Mouse (Mus musculus): ENCODE data around the gene Olfr287. TPM values are rescaled to one million over a fixed set of nuclear protein-coding genes. Genes with fewer than 3 reads are reported as not detected.
A peak's percentile ranks its signal among the peaks of the same experiment; 100 is the strongest.

Olfr287 gene
- total and polyA plus RNA-seq, 3 experiments: not detected

DNA sequence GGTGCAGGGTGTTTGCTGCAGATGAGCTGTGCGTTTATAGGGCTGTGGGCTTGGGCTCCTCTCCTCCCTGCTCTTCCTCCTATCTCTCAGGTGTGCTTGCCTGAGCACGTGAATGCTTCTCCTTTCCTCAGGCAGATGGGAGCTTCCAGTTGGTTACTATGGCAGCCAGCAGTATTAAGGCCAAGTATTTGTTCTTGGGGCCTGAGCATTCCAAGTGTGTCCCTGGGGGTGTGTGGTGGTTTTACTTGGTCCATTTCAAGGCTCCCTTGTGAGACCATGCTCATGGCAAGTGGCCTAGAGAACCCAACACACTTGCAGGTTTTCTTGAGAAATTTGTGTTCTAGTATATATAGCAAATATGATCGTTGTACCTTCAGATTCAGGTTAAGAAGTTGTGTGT is 25.4 kb downstream of the Olfr287 start, which contains the start of gene Olfr288:
Gene Olfr288, minus strand, starts transcription at position 101 of the 400 bp plus-strand sequence.
- Histone ChIP-seq H3K4me1 (ENCODE audit: control insufficient read depth, insufficient read depth, low read length) (no peaks in the 10 kb centered on the region), H3K9ac (ENCODE audit: low read depth, low read length) (no peak within 1 kb of the TSS), H3K4me3 (no peak within 1 kb of the TSS), H3K27me3 (ENCODE audit: control insufficient read depth, insufficient read depth, low read length) (no peaks in the 10 kb centered on the region), H3K36me3 (ENCODE audit: control insufficient read depth, insufficient read depth, low read length) (no peaks in the 10 kb centered on the region), H3K27ac (no peak within 1 kb of the TSS), H3K79me2 (replicated peaks; ENCODE audit: control insufficient read depth, insufficient read depth, low read length) (no peaks in the 10 kb centered on the region)
- DNase-seq: no peak
- intact Hi-C loops (cut with DNase I): no loop called here
- WGBS: 69% methylated on average over 3 of the region's 3 CpGs
- TF ChIP-seq CTCF (IDR thresholded peaks at IDR 0.05) (no peak), EP300 (IDR thresholded peaks at IDR 0.05; ENCODE audit: insufficient read depth, low read depth, low read length) (no peak), POLR2A (IDR thresholded peaks at IDR 0.05; ENCODE audit: insufficient read depth, low read depth, low read length) (no peak)

DNA sequence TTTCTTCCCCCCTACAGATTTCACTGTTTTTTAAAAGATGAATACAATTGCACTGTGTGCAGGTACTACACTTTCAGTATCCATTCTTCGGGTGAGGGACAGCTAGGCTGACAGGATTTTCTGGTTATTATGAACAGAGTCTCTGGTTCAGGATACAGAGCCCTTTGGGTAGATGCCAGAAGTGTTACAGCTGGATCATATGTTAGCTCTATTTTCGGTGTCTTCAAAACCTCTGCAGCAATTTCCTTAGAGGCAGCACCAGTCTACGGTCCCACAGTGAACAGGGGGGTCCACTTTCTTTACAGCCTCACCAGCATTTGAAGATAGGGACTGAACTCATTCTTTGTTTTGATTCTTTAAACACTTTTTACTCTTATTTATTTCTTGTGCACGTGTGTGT is 36.4 kb downstream of the Olfr287 start:
- TF ChIP-seq POLR2A (IDR thresholded peaks at IDR 0.05; ENCODE audit: insufficient read depth, low read depth, low read length): no peak
- Histone ChIP-seq H3K36me3 (ENCODE audit: control insufficient read depth, insufficient read depth, low read length) (no peaks in the 10 kb centered on the region), H3K27ac (no peak overlapping the region), H3K4me3 (no peak overlapping the region), H3K9ac (ENCODE audit: low read depth, low read length) (no peak overlapping the region), H3K79me2 (replicated peaks; ENCODE audit: control insufficient read depth, insufficient read depth, low read length) (no peaks in the 10 kb centered on the region), H3K4me1 (ENCODE audit: control insufficient read depth, insufficient read depth, low read length) (peaks cover 2% of the 10 kb centered on the region), H3K27me3 (ENCODE audit: control insufficient read depth, insufficient read depth, low read length) (no peaks in the 10 kb centered on the region)
- 38% methylated on average over 4 of the region's 4 CpGs for WGBS
- intact Hi-C loops (cut with DNase I): loop anchor here (5.0 to 10.0 kb wide), 3 partner anchors 108 to 320 kb away; no protein-coding TSS in a partner anchor
- DNase-seq: no peak

DNA sequence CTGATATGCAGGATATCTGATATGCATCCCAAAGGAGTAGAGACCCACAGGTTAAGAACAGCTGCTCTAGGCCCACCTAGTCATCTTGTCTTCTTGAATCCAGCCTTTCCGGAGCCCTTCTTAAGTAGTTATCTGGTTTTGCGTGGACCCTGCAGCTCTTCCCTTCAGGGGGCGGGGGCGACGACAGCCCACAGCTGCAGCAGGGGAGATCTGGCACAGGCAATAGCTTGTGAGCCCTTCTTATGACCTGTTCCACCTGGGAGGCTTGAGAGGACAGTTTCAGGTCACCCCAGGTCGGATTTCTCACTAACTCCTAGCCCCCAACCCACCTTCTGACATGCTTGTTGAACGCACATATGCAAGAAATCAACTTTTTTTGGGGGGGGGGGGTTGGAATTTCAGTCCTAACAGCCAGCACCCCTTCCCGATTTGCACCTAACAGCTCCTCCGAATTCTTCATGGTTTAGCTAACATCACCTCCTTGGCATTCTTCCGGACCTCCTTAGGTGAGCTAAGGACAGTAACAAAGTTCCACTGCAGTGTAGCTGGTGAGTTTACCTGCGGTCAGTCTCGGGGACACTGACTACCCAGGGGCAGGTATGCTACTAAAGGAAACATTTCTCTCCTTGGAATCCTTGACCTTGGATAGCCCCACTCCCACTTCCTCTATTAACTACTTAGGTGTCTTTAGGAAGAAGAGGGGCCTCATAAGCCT is 38.8 kb downstream of the Olfr287 start:
- peaks cover 2% of the 10 kb centered on the region for H3K4me1 ChIP-seq (ENCODE audit: control insufficient read depth, insufficient read depth, low read length)
- WGBS: 69% methylated on average over 12 of the region's 12 CpGs
- H3K4me3 ChIP-seq: no peak overlapping the region
- no peak overlapping the region for H3K9ac ChIP-seq (ENCODE audit: low read depth, low read length)
- no peak for TF ChIP-seq POLR2A (IDR thresholded peaks at IDR 0.05; ENCODE audit: insufficient read depth, low read depth, low read length)
- TF ChIP-seq CTCF (IDR thresholded peaks at IDR 0.05): no peak
- no peak for TF ChIP-seq EP300 (IDR thresholded peaks at IDR 0.05; ENCODE audit: insufficient read depth, low read depth, low read length)
- intact Hi-C loops (cut with DNase I): loop anchor here (2.0 to 10.0 kb wide), 4 partner anchors 110 to 323 kb away; no protein-coding TSS in a partner anchor
- no peaks in the 10 kb centered on the region for H3K27me3 ChIP-seq (ENCODE audit: control insufficient read depth, insufficient read depth, low read length)
- DNase-seq: peak in 1 of 2 experiments; percentile 24
- H3K79me2 ChIP-seq (replicated peaks; ENCODE audit: control insufficient read depth, insufficient read depth, low read length): no peaks in the 10 kb centered on the region
- no peaks in the 10 kb centered on the region for H3K36me3 ChIP-seq (ENCODE audit: control insufficient read depth, insufficient read depth, low read length)
- peak overlapping the region; percentile 95 for H3K27ac ChIP-seq

DNA sequence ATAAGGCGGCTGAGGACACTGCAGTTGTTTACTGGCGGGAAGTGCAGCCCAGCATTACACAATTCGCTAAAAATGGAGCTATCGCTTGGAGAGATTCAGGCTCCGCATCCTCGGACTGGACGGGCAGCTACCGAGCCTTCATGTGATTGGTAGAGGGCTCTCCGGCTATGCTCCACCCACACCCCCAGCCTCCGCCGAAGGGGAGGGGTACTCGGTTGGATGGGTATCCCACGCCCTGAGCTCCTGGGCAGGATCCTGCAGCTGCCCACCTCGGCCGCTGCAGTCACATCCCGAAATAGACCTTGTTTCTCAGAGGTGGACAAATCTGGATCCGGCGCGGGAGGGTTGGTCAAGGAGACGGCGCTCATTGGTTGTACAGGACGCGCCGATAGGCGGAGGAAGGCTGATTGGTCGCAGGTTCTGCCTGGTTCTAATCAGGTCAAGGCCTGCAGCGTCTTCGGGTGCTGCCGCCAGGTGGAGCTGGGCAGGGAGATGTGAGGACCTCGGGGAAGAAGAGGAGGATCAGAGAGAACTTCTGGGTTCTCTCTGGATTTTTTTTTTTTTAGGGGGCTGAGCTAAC is 39.6 kb downstream of the Olfr287 start:
- peak; percentile 92 to 95 for DNase-seq
- WGBS: under 1% methylated on average over 30 of the region's 30 CpGs
- peak overlapping the region; percentile 62 for H3K9ac ChIP-seq (ENCODE audit: low read depth, low read length)

DNA sequence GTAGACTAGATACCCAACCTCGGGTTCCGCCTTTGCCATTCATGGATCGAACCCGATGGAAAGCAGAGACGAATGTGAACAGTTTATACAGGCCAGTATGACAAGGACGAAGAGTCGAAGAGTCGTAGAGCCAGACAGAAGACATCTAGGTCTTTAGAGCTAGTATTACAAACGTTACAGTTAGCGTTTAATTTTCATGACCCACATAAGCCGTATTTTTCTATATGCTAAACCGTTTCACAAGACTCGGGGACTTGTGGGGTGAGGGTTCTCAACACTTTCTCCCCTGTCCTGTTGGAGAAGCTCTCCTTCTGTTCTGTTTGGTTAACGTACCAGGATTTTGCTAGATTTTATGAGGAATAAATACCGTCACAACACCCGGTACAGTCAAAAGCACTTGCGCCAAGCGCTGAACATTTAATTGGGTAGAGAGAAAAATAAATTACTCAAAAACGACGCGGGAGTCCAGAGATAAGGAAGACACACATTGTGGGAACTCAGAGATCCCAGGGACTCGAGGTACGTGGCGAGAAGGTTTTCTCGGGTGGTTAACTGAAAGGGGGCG is 40.2 kb downstream of the Olfr287 start:
- no peaks in the 10 kb centered on the region for H3K79me2 ChIP-seq (replicated peaks; ENCODE audit: control insufficient read depth, insufficient read depth, low read length)
- intact Hi-C loops (cut with DNase I): loop anchor here (2.0 to 10.0 kb wide), 4 partner anchors 112 to 324 kb away; no protein-coding TSS in a partner anchor
- H3K36me3 ChIP-seq (ENCODE audit: control insufficient read depth, insufficient read depth, low read length): no peaks in the 10 kb centered on the region
- 10% methylated on average over 26 of the region's 26 CpGs for WGBS
- peak overlapping the region; percentile 95 for H3K27ac ChIP-seq
- peak overlapping the region; percentile 45 for H3K4me3 ChIP-seq
- peak overlapping the region; percentile 62 for H3K9ac ChIP-seq (ENCODE audit: low read depth, low read length)
- TF ChIP-seq POLR2A (IDR thresholded peaks at IDR 0.05; ENCODE audit: insufficient read depth, low read depth, low read length) (peak; percentile 88), CTCF (IDR thresholded peaks at IDR 0.05) (no peak)
- no peak for DNase-seq
- peaks cover 2% of the 10 kb centered on the region for H3K4me1 ChIP-seq (ENCODE audit: control insufficient read depth, insufficient read depth, low read length)
- H3K27me3 ChIP-seq (ENCODE audit: control insufficient read depth, insufficient read depth, low read length): no peaks in the 10 kb centered on the region

More for the DNA sequence above, 39.6 kb downstream of the Olfr287 start:
- Histone ChIP-seq H3K27ac (peak overlapping the region; percentile 95), H3K4me3 (peak overlapping the region; percentile 45), H3K27me3 (ENCODE audit: control insufficient read depth, insufficient read depth, low read length) (no peaks in the 10 kb centered on the region), H3K36me3 (ENCODE audit: control insufficient read depth, insufficient read depth, low read length) (no peaks in the 10 kb centered on the region), H3K79me2 (replicated peaks; ENCODE audit: control insufficient read depth, insufficient read depth, low read length) (no peaks in the 10 kb centered on the region), H3K4me1 (ENCODE audit: control insufficient read depth, insufficient read depth, low read length) (peaks cover 2% of the 10 kb centered on the region)
- intact Hi-C loops (cut with DNase I): loop anchor here (2.0 to 10.0 kb wide), 4 partner anchors 111 to 324 kb away; no protein-coding TSS in a partner anchor
- peak; percentile 92 for TF ChIP-seq CTCF (IDR thresholded peaks at IDR 0.05)
- peak; percentile 85; the same call in 1 of the 2 replicates for TF ChIP-seq EP300 (IDR thresholded peaks at IDR 0.05; ENCODE audit: insufficient read depth, low read depth, low read length)
- TF ChIP-seq POLR2A (IDR thresholded peaks at IDR 0.05; ENCODE audit: insufficient read depth, low read depth, low read length): peak; percentile 60

DNA sequence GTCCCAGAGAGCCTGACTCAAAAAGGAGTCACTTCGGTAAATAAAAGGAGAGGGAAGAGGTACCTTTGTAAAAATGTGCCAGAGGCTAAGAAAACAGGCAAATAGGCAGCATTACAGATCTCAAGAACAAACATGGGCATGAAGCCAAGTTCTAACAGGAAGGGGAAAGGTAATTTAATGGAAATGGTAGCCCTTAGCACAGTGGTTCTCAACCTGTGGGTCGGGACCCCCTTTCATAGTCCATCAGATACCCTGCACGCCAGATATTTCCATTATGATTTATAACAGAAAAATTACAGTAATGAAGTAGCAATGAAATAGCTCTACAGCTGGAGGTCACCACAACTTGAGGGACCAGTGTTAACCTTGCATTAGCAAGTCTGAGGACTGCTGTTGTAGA is 43.5 kb downstream of the Olfr287 start:
- peaks cover 2% of the 10 kb centered on the region for H3K4me1 ChIP-seq (ENCODE audit: control insufficient read depth, insufficient read depth, low read length)
- WGBS: 63% methylated on average over 3 of the region's 3 CpGs

More for the DNA sequence above, 43.5 kb downstream of the Olfr287 start:
- DNase-seq: no peak
- no peaks in the 10 kb centered on the region for H3K27me3 ChIP-seq (ENCODE audit: control insufficient read depth, insufficient read depth, low read length)
- no peaks in the 10 kb centered on the region for H3K79me2 ChIP-seq (replicated peaks; ENCODE audit: control insufficient read depth, insufficient read depth, low read length)
- TF ChIP-seq CTCF (IDR thresholded peaks at IDR 0.05) (no peak), POLR2A (IDR thresholded peaks at IDR 0.05; ENCODE audit: insufficient read depth, low read depth, low read length) (no peak), EP300 (IDR thresholded peaks at IDR 0.05; ENCODE audit: insufficient read depth, low read depth, low read length) (no peak)
- no peak overlapping the region for H3K9ac ChIP-seq (ENCODE audit: low read depth, low read length)
- H3K27ac ChIP-seq: no peak overlapping the region
- intact Hi-C loops (cut with DNase I): no loop called here
- H3K4me3 ChIP-seq: no peak overlapping the region
- H3K36me3 ChIP-seq (ENCODE audit: control insufficient read depth, insufficient read depth, low read length): no peaks in the 10 kb centered on the region
